Comparison of ENCODE assay signal across 11 mouse cellular contexts in the genomic region with DNA sequence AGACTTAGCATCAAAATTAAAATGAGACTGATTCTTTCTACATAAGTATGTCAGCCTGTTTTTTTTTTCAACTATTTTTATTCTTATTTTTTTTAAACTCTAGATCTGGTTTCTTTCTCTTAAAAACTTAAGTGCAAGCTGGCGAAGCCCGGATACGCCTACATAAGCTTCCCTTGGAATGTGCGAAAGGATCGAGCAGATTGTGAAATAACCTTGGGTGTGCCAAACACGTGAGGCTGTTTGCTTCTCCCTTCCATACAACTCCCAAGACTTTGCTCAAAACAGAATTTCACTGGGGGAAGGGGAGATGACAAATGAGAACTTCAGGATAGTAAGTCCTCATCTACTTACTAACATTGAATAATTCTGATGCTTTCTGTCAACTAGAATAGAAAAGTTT.
DNase-seq lines count a peak whose midpoint lies in the region; ATAC-seq lines count a peak whose summit lies in the region.
"Had no signal": no experiment of that assay in that cellular context is flagged by ENCODE, and none has a peak within 500 bp of the region (broad histone marks: within the 10 kb centered on the region; RNA-seq: fewer than 3 reads in every experiment).

No protein-coding gene starts in this region.

- no peak for ATAC-seq in hindbrain, embryonic 14.5 days (ENCODE audit: low FRiP score)
- ATAC-seq in midbrain, embryonic 15.5 days (replicated peaks) = no peak

- no peak overlapping the region for H3K27ac ChIP-seq in hindbrain, embryonic 14.5 days
- H3K27ac ChIP-seq in midbrain, embryonic 15.5 days = no peak overlapping the region
- H3K27ac ChIP-seq: embryonic facial prominence, embryonic 13.5 days; limb, embryonic 13.5 days had no signal

- no peaks in the 10 kb centered on the region for H3K36me3 ChIP-seq in hindbrain, embryonic 14.5 days (replicated peaks; ENCODE audit: control insufficient read depth, insufficient read depth)
- H3K36me3 ChIP-seq in midbrain, embryonic 15.5 days (replicated peaks) = no peaks in the 10 kb centered on the region
- H3K36me3 ChIP-seq: embryonic facial prominence, embryonic 13.5 days; limb, embryonic 13.5 days had no signal

- intact Hi-C loops in left cerebral cortex, postnatal 10 days (cut with DNase I) = no loop called here

- H3K4me3 ChIP-seq in hindbrain, embryonic 14.5 days (replicated peaks; ENCODE audit: low read length) = no peak overlapping the region
- H3K4me3 ChIP-seq in midbrain, embryonic 15.5 days = no peak overlapping the region
- H3K4me3 ChIP-seq: embryonic facial prominence, embryonic 13.5 days; limb, embryonic 13.5 days had no signal

- WGBS in hindbrain, embryonic 14.5 days = 94% methylated on average over 6 of the region's 6 CpGs
- 89% methylated on average over 6 of the region's 6 CpGs for WGBS in midbrain, embryonic 15.5 days

- no peaks in the 10 kb centered on the region for H3K4me1 ChIP-seq in hindbrain, embryonic 14.5 days (replicated peaks; ENCODE audit: control insufficient read depth, insufficient read depth, low read length)
- no peaks in the 10 kb centered on the region for H3K4me1 ChIP-seq in midbrain, embryonic 15.5 days
- H3K4me1 ChIP-seq: embryonic facial prominence, embryonic 13.5 days; limb, embryonic 13.5 days had no signal

- no peak overlapping the region for H3K4me2 ChIP-seq in hindbrain, embryonic 14.5 days (replicated peaks)
- no peak overlapping the region for H3K4me2 ChIP-seq in midbrain, embryonic 15.5 days
- H3K4me2 ChIP-seq: embryonic facial prominence, embryonic 13.5 days; limb, embryonic 13.5 days had no signal

- peak; percentile 57 for DNase-seq in urinary bladder, postnatal 14 days (ENCODE audit: low spot score)
- no peak for DNase-seq in urinary bladder, adult 2 months (ENCODE audit: low spot score)
- peak; percentile 42 to 57 for DNase-seq in frontal cortex, postnatal 25 days (ENCODE audit: low spot score in 2 of 2)
- DNase-seq in left cerebral cortex, postnatal 10 days (ENCODE audit: extremely low spot score in 1 of 2, low spot score in 2 of 2) = peak; percentile 47 to 87
- DNase-seq in hindbrain, embryonic 14.5 days (ENCODE audit: low spot score) = no peak
- DNase-seq in ovary, postnatal 10 days (ENCODE audit: low spot score) = no peak
- DNase-seq: cerebellum, adult 11 months; kidney, adult 9 months had no signal

- H3K9ac ChIP-seq in hindbrain, embryonic 14.5 days = no peak overlapping the region
- H3K9ac ChIP-seq in midbrain, embryonic 15.5 days = no peak overlapping the region
- H3K9ac ChIP-seq: embryonic facial prominence, embryonic 13.5 days; limb, embryonic 13.5 days had no signal

- H3K27me3 ChIP-seq in hindbrain, embryonic 14.5 days (ENCODE audit: control insufficient read depth, insufficient read depth, low read length) = no peaks in the 10 kb centered on the region
- no peaks in the 10 kb centered on the region for H3K27me3 ChIP-seq in midbrain, embryonic 15.5 days (replicated peaks)
- H3K27me3 ChIP-seq: embryonic facial prominence, embryonic 13.5 days; limb, embryonic 13.5 days had no signal

- H3K9me3 ChIP-seq in hindbrain, embryonic 14.5 days (ENCODE audit: control insufficient read depth, low read length) = no peaks in the 10 kb centered on the region
- no peaks in the 10 kb centered on the region for H3K9me3 ChIP-seq in midbrain, embryonic 15.5 days
- H3K9me3 ChIP-seq: embryonic facial prominence, embryonic 13.5 days; limb, embryonic 13.5 days had no signal

Comparison
In these comparisons a context has a peak if more than half of its experiments do, and no peak if none do; other contexts are left out.
1. DNase-seq: peak in urinary bladder, postnatal 14 days (single experiment), frontal cortex, postnatal 25 days (2 of 2) and left cerebral cortex, postnatal 10 days (2 of 2); none in urinary bladder, adult 2 months (single experiment), hindbrain, embryonic 14.5 days (single experiment) and ovary, postnatal 10 days (single experiment).